ENCODE assay signal across 16 mouse cellular contexts in the genomic region with DNA sequence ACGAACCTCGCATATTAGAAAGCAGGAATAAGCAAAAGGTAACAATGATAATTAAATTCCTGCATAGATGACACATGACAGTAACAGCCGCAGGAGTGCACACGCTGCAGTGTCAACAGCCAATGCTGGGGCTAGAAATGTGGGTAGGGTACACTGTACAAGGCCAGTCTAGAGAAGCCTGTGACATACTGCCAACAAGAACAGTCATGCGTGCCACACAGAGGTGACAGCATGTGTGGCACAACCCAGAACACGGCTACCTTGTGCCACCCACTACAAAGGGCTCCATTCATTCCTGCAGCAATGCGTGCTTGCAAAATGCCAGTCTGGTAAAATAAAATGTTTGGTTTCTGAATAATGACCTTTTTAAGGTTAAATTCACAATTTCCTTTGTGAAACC.
"Had no signal": no experiment of that assay in that cellular context is flagged by ENCODE, and none has a peak within 500 bp of the region (broad histone marks: within the 10 kb centered on the region; RNA-seq: fewer than 3 reads in every experiment).

No protein-coding gene starts in this region.

- DNase-seq: lung, adult 2 months; lung, postnatal 14 days; lung, postnatal 36 days; right cerebral cortex, postnatal 14 days; thymus, adult 2 months; thymus, postnatal 25 days; thymus, postnatal 4 days had no signal

- H3K4me2 ChIP-seq: lung, embryonic 15.5 days; midbrain, embryonic 11.5 days; midbrain, embryonic 13.5 days; midbrain, embryonic 15.5 days; neural tube, embryonic 12.5 days; stomach, embryonic 15.5 days had no signal

- ATAC-seq: lung, postnatal 0 days; midbrain, embryonic 13.5 days; midbrain, embryonic 15.5 days had no signal

- H3K4me3 ChIP-seq: lung, embryonic 15.5 days; midbrain, embryonic 13.5 days; midbrain, embryonic 15.5 days; neural tube, embryonic 12.5 days; stomach, embryonic 15.5 days had no signal

- H3K27me3 ChIP-seq: lung, embryonic 15.5 days; midbrain, embryonic 13.5 days; midbrain, embryonic 15.5 days; neural tube, embryonic 12.5 days; stomach, embryonic 15.5 days had no signal

- H3K9me3 ChIP-seq: lung, embryonic 15.5 days; midbrain, embryonic 13.5 days; midbrain, embryonic 15.5 days; neural tube, embryonic 12.5 days; stomach, embryonic 15.5 days had no signal

- H3K27ac ChIP-seq: lung, embryonic 15.5 days; macrophage; midbrain, embryonic 13.5 days; midbrain, embryonic 15.5 days; neural tube, embryonic 12.5 days; stomach, embryonic 15.5 days; stomach, postnatal 0 days had no signal

- H3K9ac ChIP-seq: lung, embryonic 15.5 days; midbrain, embryonic 13.5 days; midbrain, embryonic 15.5 days; neural tube, embryonic 12.5 days; stomach, embryonic 15.5 days had no signal

- H3K36me3 ChIP-seq: lung, embryonic 15.5 days; midbrain, embryonic 13.5 days; midbrain, embryonic 15.5 days; neural tube, embryonic 12.5 days; stomach, embryonic 15.5 days had no signal

- H3K4me1 ChIP-seq: lung, embryonic 15.5 days; midbrain, embryonic 13.5 days; midbrain, embryonic 15.5 days; neural tube, embryonic 12.5 days; stomach, embryonic 15.5 days had no signal
